Mouse (Mus musculus): ENCODE measurements around the gene Lefty1. TPM values are rescaled to one million over a fixed set of nuclear protein-coding genes. Genes with fewer than 3 reads are reported as not detected.
"Not testable (repeated sequence)": the region's sequence is repeated elsewhere in the genome, so short reads cannot be mapped to it uniquely, and the experiment has no call there.

Lefty1 gene
- polyA plus RNA-seq, 1 experiment from 2014 or later, result 0.67 TPM

- Histone ChIP-seq H3K4me1 (peaks cover 23% of the 10 kb centered on the region), H3K9me3 (replicated peaks) (no peaks in the 10 kb centered on the region), H3K4me3 (no peak overlapping the region), H3K36me3 (no peaks in the 10 kb centered on the region), H3K27ac (replicated peaks) (no peak overlapping the region), H3K27me3 (ENCODE audit: low read depth, poor library complexity, severe bottlenecking) (peaks cover 35% of the 10 kb centered on the region)
- DNase-seq (ENCODE audit: low spot score), result no peak
- 86% methylated on average over 3 of the region's 3 CpGs for WGBS
These were observed 3.7 kb upstream of the Lefty1 start for GRCm38 (mm10) chr1:180931106-180931505.

- Histone ChIP-seq H3K36me3 (no peaks in the 10 kb centered on the region), H3K27me3 (ENCODE audit: low read depth, poor library complexity, severe bottlenecking) (peaks cover 61% of the 10 kb centered on the region), H3K4me1 (peaks cover 38% of the 10 kb centered on the region), H3K4me3 (no peak overlapping the region), H3K27ac (replicated peaks) (no peak overlapping the region), H3K9me3 (replicated peaks) (no peaks in the 10 kb centered on the region)
- 12% methylated on average over 6 of the region's 6 CpGs for WGBS
- no peak for DNase-seq (ENCODE audit: low spot score)
These were observed 1.2 kb upstream of the Lefty1 start for GRCm38 (mm10) chr1:180933659-180934058.

DNA sequence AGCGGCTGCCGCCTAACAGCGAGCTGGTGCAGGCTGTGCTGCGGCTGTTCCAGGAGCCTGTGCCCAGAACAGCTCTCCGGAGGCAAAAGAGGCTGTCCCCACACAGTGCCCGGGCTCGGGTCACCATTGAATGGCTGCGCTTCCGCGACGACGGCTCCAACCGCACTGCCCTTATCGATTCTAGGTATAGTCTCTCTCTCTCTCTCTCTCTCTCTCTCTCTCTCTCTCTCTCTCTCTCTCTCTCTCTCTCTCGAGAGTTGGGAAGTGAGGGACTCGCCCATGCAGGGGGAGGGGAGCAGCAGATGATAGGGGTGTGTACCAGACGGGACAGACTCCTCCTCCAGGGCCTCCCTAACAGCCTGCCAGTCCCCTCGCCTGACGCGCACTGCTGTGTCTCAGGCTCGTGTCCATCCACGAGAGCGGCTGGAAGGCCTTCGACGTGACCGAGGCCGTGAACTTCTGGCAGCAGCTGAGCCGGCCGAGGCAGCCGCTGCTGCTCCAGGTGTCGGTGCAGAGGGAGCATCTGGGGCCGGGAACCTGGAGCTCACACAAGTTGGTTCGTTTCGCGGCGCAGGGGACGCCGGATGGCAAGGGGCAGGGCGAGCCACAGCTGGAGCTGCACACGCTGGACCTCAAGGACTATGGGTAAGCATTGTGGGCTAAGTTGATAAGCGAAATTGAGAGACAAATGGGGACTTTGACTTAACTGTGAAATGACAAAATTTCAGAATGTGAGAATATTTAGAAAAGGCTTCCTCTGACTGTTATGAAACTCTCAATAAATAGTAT lies 2.0 kb downstream of the Lefty1 start:
- Histone ChIP-seq H3K27me3 (ENCODE audit: low read depth, poor library complexity, severe bottlenecking) (peaks cover 83% of the 10 kb centered on the region), H3K4me1 (peaks cover 46% of the 10 kb centered on the region), H3K4me3 (peak overlapping the region; percentile 43)
- H3K27ac ChIP-seq (replicated peaks); H3K9me3 ChIP-seq (replicated peaks); H3K36me3 ChIP-seq: not testable (repeated sequence)
- peak; percentile 58 for DNase-seq (ENCODE audit: low spot score)
- under 1% methylated on average over 36 of the region's 41 CpGs for WGBS

DNA sequence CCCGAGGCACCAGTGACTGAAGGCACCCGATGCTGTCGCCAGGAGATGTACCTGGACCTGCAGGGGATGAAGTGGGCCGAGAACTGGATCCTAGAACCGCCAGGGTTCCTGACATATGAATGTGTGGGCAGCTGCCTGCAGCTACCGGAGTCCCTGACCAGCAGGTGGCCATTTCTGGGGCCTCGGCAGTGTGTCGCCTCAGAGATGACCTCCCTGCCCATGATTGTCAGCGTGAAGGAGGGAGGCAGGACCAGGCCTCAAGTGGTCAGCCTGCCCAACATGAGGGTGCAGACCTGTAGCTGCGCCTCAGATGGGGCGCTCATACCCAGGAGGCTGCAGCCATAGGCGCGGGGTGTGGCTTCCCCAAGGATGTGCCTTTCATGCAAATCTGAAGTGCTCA lies 2.8 kb downstream of the Lefty1 start:
- not testable (repeated sequence) for H3K36me3 ChIP-seq; H3K4me3 ChIP-seq; DNase-seq (ENCODE audit: low spot score); H3K9me3 ChIP-seq (replicated peaks); H3K27ac ChIP-seq (replicated peaks)
- H3K4me1 ChIP-seq, result peaks cover 55% of the 10 kb centered on the region
- 11% methylated on average over 13 of the region's 13 CpGs for WGBS
- H3K27me3 ChIP-seq (ENCODE audit: low read depth, poor library complexity, severe bottlenecking), result peaks cover 91% of the 10 kb centered on the region

DNA sequence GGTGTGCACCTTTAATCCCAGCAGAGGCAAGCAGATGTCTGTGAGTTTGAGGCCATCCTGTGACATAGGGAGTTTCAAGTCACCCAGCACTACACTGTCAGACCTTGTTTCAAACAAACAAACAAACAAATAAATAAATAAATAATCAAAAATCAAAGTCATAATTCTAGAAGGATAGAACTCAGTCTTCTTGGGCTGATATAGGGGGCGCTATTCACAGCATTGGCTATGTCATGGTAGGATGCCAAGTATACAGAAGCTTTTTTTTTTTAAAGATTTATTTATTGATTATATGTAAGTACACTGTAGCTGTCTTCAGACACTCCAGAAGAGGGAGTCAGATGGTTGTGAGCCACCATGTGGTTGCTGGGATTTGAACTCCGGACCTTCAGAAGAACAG lies 4.0 kb downstream of the Lefty1 start:
- not testable (repeated sequence) for H3K36me3 ChIP-seq; DNase-seq (ENCODE audit: low spot score); H3K9me3 ChIP-seq (replicated peaks); H3K4me3 ChIP-seq; H3K27ac ChIP-seq (replicated peaks)
- peaks cover 91% of the 10 kb centered on the region for H3K27me3 ChIP-seq (ENCODE audit: low read depth, poor library complexity, severe bottlenecking)
- 80% methylated on average over 2 of the region's 2 CpGs for WGBS
- peaks cover 55% of the 10 kb centered on the region for H3K4me1 ChIP-seq

GRCm38 (mm10) chr1:180940776-180941460 lies 6.1 kb downstream of the Lefty1 start:
- H3K27me3 ChIP-seq (ENCODE audit: low read depth, poor library complexity, severe bottlenecking), result peaks cover 86% of the 10 kb centered on the region
- no peaks in the 10 kb centered on the region for H3K9me3 ChIP-seq (replicated peaks)
- DNase-seq (ENCODE audit: low spot score), result no peak
- H3K36me3 ChIP-seq, result no peaks in the 10 kb centered on the region
- H3K4me3 ChIP-seq, result 0 out of 2 replicates have a peak overlapping the region, but pooled peaks have one; percentile 87
- 0 out of 2 replicates have a peak overlapping the region, but pooled peaks have one; percentile 86 for H3K27ac ChIP-seq (replicated peaks)
- WGBS, result 88% methylated on average over 7 of the region's 7 CpGs
- peaks cover 50% of the 10 kb centered on the region for H3K4me1 ChIP-seq

DNA sequence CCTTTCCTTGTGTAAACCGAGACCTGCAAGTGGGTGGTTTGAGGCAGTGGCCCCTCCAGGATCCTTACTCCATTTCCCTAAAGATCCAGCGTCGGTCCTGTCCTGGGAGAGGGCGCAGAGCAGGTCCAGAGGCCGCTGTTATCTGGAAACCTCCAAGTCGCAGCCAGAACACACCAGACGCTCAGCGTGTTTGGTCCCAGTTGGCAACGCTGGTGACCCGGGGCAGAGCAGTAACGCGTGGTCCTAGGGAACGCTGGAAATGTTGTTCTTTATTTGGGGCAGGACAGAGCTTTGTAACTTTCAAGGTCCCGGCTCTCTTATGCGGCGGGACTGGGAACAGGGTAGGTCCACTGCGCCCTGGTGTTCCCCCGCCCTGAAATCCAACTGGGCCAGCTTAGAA lies 6.9 kb downstream of the Lefty1 start:
- DNase-seq (ENCODE audit: low spot score), result no peak
- peak overlapping the region; percentile 86 for H3K27ac ChIP-seq (replicated peaks)
- H3K27me3 ChIP-seq (ENCODE audit: low read depth, poor library complexity, severe bottlenecking), result peaks cover 86% of the 10 kb centered on the region
- H3K36me3 ChIP-seq, result no peaks in the 10 kb centered on the region
- peak overlapping the region; percentile 87 for H3K4me3 ChIP-seq
- peaks cover 50% of the 10 kb centered on the region for H3K4me1 ChIP-seq
- 3% methylated on average over 18 of the region's 18 CpGs for WGBS
- no peaks in the 10 kb centered on the region for H3K9me3 ChIP-seq (replicated peaks)

DNA sequence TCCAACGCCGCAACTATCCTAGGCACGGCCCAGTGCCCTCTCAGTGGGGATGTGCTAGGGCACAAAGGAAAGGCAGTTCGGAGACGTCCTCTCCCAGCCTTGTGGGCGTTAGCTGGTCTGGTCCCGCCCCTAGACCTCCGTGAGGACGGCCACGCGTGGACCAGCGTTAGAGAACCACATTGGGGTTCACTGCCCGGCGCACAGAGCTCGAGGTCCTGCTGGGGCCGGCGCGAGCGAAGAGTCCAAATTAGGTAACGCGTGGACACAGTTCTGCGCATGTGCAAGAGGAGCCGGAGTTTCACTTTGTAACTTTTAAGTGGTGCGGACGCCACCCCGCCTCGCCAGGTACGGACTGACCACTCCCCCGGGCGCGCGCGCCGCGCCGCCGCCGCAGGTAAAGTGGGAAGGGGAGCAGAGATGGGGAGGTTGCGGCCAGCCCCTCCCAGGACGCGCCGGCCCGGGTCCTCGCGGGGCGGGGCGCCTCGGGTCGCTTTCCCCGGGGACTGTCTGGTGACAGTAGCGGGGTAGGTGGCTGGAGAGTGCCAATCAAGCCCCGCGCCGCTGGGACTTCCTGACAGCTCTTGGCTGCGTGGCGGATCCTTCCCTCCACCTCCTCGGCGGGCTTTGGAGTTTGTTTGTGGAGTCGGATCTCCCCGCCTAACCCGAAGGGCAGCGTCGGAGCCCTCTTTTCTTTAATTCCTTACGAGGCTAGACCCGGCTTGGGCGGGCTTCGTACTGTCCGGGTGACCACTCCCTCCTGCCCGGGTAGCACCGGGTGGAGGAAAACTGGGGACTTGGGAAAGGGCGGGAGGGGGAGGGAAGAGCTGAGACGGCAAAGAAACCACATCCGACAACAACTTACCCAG lies 7.6 kb downstream of the Lefty1 start, which contains the start of gene Tmem63a:
Tmem63a (plus strand) TSS at position 179 of the 866 bp plus-strand sequence.
- Histone ChIP-seq H3K4me3 (peak within 1 kb of the TSS; percentile 87), H3K27me3 (ENCODE audit: low read depth, poor library complexity, severe bottlenecking) (peaks cover 82% of the 10 kb centered on the region), H3K9me3 (replicated peaks) (no peaks in the 10 kb centered on the region), H3K27ac (replicated peaks) (peak within 1 kb of the TSS; percentile 86), H3K36me3 (no peaks in the 10 kb centered on the region), H3K4me1 (peaks cover 44% of the 10 kb centered on the region)
- WGBS, result under 1% methylated on average over 73 of the region's 73 CpGs
- DNase-seq (ENCODE audit: low spot score), result peak; percentile 80

- peaks cover 39% of the 10 kb centered on the region for H3K4me1 ChIP-seq
- peak overlapping the region; percentile 87 for H3K4me3 ChIP-seq
- no peak for DNase-seq (ENCODE audit: low spot score)
- H3K36me3 ChIP-seq, result no peaks in the 10 kb centered on the region
- peaks cover 74% of the 10 kb centered on the region for H3K27me3 ChIP-seq (ENCODE audit: low read depth, poor library complexity, severe bottlenecking)
- no peaks in the 10 kb centered on the region for H3K9me3 ChIP-seq (replicated peaks)
- 0 out of 2 replicates have a peak overlapping the region, but pooled peaks have one; percentile 86 for H3K27ac ChIP-seq (replicated peaks)
- 41% methylated on average over 11 of the region's 11 CpGs for WGBS
These were observed 8.3 kb downstream of the Lefty1 start for GRCm38 (mm10) chr1:180943032-180943644.

- no peak overlapping the region for H3K27ac ChIP-seq (replicated peaks)
- 86% methylated on average over 1 of the region's 1 CpGs for WGBS
- H3K36me3 ChIP-seq, result no peaks in the 10 kb centered on the region
- no peak overlapping the region for H3K4me3 ChIP-seq
- peaks cover 39% of the 10 kb centered on the region for H3K4me1 ChIP-seq
- H3K27me3 ChIP-seq (ENCODE audit: low read depth, poor library complexity, severe bottlenecking), result peaks cover 68% of the 10 kb centered on the region
- no peaks in the 10 kb centered on the region for H3K9me3 ChIP-seq (replicated peaks)
- no peak for DNase-seq (ENCODE audit: low spot score)
These were observed 9.1 kb downstream of the Lefty1 start for GRCm38 (mm10) chr1:180943896-180944295.

DNA sequence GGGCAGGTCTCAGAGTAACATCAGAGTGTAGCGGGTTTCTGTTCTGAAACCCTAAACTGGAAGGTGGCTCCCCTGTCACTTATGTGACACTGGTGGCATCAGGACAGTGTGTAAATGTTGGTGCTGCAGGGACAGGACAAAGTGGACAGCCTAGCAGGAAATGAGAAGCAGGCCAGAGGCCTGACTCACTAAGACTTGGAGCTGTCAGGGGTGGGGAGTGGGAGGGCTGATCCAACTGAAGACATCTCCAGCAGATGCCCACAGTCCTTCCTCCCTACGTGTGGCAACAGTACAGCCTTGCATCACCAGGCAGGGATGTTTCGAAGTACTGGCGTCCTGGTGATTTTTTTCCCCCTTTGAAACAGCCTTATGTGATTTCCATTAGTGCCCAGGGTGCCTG lies 9.7 kb downstream of the Lefty1 start:
- Histone ChIP-seq H3K4me3 (no peak overlapping the region), H3K36me3 (no peaks in the 10 kb centered on the region), H3K9me3 (replicated peaks) (no peaks in the 10 kb centered on the region), H3K4me1 (peaks cover 39% of the 10 kb centered on the region), H3K27ac (replicated peaks) (no peak overlapping the region), H3K27me3 (ENCODE audit: low read depth, poor library complexity, severe bottlenecking) (peaks cover 68% of the 10 kb centered on the region)
- DNase-seq (ENCODE audit: low spot score), result no peak
- 75% methylated on average over 4 of the region's 4 CpGs for WGBS
